Mouse (Mus musculus) retina, embryonic 14.5 days (tissue): ENCODE measurements around the gene Snrnp25.

Experiments used
- DNase-seq: peaks from one replicate; pipeline ENCODE4 v3.0.0-alpha.2; 2015; ENCODE audit warnings: low spot score

The Snrnp25 gene

DNA sequence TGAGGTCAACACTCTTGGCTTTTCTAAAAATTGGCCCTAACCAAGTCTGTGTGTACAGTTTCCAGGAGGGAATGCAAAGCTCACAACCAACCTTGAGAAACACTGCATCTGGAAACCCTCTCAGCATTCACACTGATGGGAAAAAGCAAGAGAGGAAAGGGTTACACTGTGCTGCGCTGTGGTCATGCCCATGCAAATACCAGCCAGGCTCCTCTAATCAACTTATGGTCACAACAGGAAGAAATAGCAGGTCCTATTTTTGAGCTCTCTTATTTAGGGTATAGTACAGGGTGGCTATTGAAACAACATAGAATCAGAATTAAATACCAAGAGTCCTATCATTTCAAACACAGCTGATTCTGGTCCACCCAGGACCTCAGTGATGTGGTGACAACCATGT lies 39.4 kb downstream of the Snrnp25 start:
- no peak for DNase-seq

DNA sequence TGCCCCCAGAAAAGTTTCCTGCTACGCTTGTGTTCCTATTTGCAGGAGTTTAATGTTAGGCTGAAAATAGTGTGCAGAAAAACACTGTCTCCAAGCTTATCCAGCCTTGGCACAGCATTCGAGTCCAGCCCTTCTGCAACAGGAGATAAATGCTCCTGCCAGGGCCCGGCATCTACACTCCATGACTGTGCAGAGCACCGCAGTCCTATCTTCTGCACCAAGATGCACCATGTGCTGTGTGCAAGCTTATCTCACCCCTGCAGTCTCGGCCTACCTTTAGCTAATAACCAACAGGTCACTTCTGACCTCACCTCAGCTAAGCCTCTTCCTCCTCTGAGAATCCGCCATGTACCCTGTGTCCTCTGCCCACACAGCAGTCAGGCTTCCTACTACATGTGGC lies 40.4 kb downstream of the Snrnp25 start:
- DNase-seq = no peak

DNA sequence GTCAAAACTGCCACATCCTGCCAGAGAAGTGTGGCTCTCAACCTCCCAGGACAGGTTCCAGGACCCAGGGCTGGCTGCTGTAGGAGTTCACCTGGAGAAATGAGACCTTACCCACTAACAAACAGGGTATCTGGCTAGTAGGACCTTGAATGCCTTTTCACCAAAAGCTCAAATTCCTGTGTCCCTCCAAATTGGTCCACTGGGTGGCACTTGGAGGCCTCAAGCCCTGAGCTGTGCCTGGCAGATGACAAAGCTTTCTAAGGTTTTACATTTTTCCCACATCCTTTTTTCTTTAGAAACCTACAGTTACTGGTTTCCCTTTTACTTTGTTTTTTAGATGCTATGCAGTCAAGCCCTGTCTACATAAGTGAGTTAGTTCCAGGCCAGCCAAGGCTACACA lies 41.9 kb downstream of the Snrnp25 start:
- DNase-seq = no peak

DNA sequence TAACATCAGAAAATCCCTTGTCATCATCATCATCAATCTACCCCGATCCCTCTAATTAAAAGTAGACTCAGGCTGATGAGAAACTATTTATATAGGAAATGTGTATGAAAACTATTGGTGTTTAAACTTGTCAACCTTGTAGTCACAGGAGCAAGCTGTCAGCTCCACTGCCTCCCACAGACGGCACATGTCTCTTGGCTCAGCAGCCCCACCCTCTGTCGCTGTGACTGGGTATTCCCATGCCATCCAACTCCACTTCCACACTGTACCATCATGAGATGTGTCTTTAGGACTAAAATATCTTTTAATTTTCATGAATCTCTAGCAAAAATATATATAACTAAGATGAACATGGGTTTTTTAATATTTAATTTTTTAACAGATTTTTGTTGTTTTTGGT lies 43.1 kb downstream of the Snrnp25 start:
- DNase-seq = no peak

DNA sequence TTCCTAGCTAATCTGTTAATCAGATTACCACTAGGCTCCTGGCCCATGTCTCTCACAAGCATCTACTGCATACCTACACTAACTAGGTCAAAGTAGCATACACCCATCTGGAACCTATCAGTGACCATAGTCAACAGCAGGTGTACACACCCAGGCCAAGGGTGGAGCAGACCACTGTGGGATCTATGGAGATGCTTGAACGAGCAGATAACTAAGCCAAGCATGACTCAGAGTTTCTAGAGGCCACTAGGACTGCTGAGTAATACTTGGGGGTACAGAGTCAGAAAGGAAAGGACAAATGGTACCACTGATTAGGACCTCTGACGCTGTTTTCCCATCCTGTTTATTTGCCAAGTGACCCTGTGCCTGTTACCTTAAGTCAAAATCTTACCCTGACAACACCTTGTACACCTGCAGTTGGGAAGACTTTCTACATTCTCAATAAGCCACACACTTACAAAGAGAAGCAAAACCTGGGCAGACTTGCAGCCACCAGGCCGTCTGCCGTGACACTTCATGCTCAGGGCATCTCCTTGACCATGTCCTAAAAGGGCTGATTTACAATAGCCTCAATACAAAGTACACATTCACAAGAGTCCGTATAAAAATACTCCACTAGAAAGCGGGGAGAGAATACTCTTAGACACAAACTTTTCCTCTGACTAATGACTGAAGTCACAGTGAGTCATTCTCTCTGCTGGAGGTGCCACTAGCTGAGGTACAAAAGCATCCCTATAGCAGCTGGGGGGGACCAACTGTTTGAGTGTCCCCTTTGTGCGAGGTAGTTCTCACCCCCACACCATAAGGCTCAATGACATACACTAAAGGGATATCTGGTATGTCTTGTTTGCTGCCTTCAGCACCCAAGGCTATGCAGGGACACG lies 45.9 kb downstream of the Snrnp25 start:
- DNase-seq = no peak

- DNase-seq = no peak
Observed at GRCm38 (mm10) chr11:32253121-32253520, 47.9 kb downstream of the Snrnp25 start.

DNA sequence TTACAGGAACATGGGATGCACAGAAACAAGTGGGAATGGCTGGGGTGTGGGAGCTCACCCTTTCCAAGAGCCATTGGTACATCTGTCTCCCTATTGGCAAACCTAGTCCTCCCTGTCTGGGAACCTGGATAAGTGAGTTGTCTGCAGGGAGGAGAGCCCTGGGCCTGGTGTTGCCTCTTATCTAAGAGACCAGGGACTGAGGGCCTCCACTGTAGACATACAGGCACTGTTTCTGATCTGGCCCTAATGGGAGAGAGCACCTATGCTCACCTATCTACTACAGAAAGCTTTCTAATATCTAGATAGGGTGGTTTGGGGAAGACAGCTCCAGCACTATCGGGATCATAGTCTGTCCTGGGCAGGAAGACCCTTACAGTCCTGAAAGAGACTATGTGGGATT lies 50.9 kb downstream of the Snrnp25 start:
- no peak for DNase-seq

GRCm38 (mm10) chr11:32256566-32256965 lies 51.4 kb downstream of the Snrnp25 start:
- no peak for DNase-seq
